Mouse (Mus musculus): ENCODE measurements around the gene Hmox2.
"Not testable (repeated sequence)": the region's sequence is repeated elsewhere in the genome, so short reads cannot be mapped to it uniquely, and the experiment has no call there.

Hmox2 gene

DNA sequence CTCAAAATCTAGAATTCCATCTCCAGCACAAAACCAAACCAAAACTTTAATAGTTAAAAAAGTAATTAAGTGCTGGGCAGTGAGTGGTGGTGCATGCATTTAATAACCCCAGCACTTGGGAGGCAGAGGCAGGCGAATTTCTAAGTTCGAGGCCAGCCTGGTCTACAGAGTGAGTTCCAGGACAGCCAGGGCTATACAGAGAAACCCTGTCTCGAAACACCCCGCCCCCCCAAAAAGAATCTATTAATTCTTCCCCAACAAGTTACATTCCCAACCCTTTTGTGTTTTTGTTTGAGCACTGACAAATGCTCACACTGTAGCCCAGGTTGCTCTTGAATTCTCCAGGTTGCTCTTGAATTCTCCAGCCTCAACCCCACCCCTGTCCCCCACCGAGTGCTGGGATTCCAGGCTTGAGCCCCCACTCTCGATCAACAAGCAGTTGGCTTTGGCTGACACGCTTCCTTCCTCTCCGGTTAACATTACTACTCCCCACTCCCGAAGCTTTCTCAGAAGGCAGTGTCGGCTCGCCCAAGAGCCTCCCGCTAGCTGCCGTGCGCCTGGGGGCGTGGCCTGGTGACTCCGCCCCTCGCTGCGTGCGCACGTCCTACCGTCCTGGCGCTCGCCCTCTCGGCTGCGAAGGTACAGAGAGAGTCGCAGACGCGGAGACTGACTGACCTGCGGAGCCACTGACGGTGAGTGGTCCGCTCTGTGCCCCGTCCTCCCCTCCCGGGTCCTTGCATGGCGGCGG lies at the start of gene Hmox2:
TSS of gene Hmox2 (plus strand) at position 582 of the 748 bp plus-strand sequence.
- peak; percentile 95 for DNase-seq (ENCODE audit: low read depth)

DNA sequence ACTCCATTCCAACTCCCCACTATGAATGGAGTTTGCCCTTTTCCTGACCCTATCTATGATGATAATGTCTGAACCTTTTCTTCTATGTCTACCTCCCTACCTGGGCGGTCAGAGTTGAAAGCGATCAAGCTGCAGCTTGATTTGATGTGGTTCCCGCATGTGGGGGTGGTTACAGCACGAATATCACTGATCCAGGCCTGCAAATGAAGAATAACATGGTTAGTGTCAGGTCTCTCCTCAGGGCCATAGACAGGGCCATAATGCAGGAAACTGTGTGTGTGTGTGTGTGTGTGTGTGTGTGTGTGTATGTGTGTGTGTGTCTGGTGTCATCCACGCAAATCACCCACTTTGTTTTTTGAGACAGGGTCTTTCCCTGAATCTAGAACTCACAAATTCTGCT lies 49.3 kb upstream of the Hmox2 start:
- no peak for DNase-seq (ENCODE audit: low read depth)

DNA sequence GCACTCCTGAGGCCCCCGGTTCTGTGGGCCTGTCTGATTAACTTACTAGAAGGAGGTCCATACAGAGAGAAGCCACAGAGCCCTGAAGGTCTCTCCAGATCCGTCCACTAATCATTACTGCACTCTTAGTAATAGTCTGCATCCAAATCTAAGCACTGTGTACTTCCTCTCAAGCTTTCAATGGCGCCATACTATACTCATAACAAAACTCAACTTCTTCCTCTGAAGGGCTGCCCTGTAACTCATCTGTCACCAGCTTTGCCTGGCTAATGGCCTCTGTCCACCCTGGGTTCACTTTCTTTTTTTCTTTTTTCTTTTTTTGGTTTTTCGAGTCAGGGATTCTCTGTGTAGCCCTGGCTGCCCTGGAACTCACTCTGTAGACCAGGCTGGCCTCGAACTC lies 48.1 kb upstream of the Hmox2 start:
- DNase-seq (ENCODE audit: low read depth), result no peak

- peak; percentile 91 for DNase-seq (ENCODE audit: low read depth)
Observed at GRCm38 (mm10) chr16:4679121-4680018, 46.8 kb upstream of the Hmox2 start, which contains the start of gene Coro7. Coro7 (minus strand) TSS chr16:4679777.

DNA sequence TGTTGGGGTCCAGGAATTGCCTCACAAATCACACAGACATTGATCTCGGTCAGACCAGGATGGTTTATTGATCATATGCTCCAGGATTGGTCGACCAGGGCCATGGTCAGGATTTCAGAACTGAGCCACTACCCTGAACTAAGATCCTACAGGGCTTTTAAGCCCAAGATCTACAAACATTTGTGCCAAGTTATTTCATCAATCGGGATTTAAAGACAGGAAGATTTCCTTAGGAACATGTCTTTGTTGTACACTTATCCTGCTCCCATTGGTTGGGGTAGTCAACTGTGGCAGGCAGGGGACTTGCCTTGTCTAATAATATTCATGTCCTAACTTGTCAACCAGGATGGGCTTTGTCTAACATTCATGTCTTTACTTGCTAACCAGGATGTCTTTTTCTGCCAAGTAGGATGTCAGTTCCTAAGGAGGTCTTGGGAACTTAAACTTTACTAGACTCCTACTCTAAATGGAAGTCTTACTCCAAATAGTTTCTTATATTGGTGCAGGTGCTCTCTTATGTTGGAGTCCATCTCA lies 45.2 kb upstream of the Hmox2 start:
- not testable (repeated sequence) for DNase-seq (ENCODE audit: low read depth)

DNA sequence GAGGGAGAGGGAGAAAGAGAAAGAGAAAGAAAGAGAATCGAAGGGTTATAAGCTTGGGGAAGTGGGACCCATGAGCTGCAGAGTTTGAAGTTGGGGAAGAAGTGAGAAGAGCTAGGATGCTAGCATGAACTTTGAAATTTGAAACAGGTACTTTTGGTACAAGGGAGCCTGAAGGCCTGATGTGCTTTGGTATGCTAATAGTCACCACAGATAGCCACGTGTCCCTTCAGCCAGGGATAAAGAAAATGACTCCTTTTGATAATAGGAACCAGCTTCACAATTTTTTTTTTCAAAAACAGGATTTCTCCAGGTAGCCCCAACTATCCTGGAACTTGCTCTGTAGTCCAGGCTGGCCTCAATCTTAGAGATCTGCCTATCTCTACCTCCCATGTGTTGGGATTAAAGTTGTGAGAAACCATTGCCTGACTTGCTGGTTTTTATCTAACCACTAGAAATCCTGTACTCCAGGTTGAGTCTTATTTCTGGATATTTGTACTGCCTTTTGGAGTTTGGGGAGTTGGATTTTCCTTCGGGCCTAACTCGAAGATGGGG lies 43.5 kb upstream of the Hmox2 start:
- no peak for DNase-seq (ENCODE audit: low read depth)

DNA sequence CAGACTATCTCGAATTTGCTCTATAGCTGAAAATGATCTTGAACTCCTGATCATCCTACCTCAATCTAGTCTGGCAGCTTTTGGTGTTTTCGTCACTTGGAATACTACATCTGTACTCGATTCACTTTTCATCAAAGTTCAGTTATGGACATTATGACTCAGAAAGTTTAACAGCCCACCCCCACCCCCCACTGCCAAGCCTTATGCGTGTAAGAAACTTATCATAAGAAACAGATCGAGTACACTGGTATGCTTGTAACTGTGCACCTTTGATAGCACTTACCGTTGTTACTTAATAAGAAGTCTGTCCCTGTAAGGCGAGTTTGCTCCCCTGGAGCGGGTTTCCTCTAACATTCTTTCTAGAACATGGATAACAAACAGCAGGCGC lies 43.0 kb upstream of the Hmox2 start:
- peak; percentile 79 for DNase-seq (ENCODE audit: low read depth)

- peak; percentile 98 for DNase-seq (ENCODE audit: low read depth)
Observed at GRCm38 (mm10) chr16:4683581-4684456, 42.3 kb upstream of the Hmox2 start.

- DNase-seq (ENCODE audit: low read depth), result no peak
Observed at GRCm38 (mm10) chr16:4684457-4684791, 41.7 kb upstream of the Hmox2 start.

DNA sequence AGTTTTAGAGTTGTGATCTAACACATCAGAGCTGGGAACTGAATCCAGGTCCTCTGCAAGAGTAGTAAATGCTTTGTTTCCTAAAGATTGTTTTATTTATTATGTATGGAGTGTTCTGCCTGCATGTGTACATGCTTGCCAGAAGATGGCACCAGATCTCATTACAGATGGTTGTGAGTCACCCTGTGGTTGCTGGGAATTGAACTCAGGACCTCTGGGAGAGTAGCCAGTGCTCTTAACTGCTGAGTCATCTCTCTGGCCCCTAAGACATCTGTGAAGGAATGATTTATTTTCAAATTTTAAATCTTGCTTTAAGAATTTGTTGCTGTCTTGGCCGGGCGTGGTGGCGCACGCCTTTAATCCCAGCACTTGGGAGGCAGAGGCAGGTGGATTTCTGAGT lies 36.8 kb upstream of the Hmox2 start:
- peak; percentile 59 for DNase-seq (ENCODE audit: low read depth)

- DNase-seq (ENCODE audit: low read depth), result no peak
Observed at GRCm38 (mm10) chr16:4701211-4701610, 24.9 kb upstream of the Hmox2 start.

- DNase-seq (ENCODE audit: low read depth), result no peak
Observed at GRCm38 (mm10) chr16:4702646-4703045, 23.5 kb upstream of the Hmox2 start.

DNA sequence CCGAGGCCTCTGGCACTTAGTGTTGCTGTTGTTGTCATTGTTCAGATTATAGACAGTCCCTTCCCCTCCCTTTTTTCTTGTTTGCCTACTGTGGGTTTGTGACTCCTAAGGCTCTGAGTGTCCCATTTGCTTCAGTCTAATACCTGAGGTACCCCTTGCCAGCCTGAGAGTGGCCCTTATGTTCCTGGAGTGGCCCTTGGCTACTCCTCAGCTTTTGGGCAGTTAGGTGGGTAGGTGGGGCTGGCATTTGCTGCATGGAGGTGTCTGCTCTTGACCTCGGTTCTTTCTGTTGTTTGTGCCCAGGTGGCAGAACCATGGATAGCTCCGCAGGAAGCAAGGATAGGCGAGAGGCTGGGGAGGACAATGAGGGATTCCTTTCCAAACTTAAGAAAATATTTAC lies 20.6 kb upstream of the Hmox2 start:
- DNase-seq (ENCODE audit: low read depth), result no peak

DNA sequence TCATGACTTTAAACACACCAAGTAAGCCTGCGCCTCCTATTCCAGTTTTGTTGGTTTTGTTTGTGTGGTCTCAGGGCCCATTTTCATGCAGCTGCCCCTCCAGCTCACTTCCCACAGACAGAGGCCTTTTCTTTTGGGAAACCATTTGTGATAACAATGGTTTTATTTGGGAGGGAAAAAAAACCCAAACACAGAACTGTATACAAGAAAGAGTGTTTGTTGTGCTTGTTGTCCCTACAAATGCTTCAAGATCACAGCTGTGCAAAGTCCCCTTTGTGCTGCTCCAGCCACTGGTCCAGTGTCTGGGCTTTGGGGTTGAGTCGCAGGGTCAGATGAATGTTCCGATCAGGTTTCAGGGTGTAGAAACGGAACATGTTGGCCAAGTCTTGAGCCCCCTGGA lies 15.0 kb upstream of the Hmox2 start:
- no peak for DNase-seq (ENCODE audit: low read depth)

- no peak for DNase-seq (ENCODE audit: low read depth)
Observed at GRCm38 (mm10) chr16:4713861-4714710, 12.1 kb upstream of the Hmox2 start.

GRCm38 (mm10) chr16:4717866-4718265 lies 8.3 kb upstream of the Hmox2 start:
- no peak for DNase-seq (ENCODE audit: low read depth)

DNA sequence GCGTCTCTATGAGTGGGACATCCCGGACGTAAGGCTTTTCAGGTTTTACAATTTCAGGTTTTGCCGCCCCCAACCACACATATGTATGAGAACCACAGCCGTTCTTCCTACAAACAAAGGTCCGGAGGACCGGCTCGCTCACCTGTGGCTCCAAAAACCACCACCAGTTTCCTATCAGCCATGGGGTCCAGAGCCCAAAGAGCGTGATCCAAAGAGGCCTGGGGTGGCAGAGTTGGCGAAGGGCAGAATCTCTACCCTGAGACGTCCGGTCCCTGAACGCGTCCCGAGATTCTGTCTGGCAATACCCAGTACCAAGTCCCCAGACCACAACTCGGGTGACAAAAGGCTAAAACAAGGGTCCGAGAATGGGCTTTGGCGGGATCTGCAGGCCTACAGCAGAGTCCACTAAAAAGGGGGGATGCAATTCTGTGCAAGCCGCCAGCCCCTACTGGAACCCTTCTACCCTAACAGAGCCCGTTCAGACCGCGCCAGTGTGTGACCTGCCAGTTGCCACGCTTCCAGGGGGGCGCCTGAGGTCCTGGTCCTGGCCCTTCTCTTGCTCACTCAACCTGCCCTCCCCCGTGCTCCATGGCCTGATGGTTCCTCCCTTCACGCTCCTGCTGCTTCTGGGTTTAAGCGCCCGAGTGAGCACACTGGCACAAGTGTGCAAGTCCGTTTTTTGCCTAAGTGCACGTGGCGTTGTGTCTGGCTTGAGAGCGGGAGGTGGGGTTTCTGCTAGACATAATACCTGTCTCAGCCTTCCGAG lies 7.2 kb upstream of the Hmox2 start, which contains the start of gene Nmral1:
TSS of gene Nmral1 (minus strand) at position 604 of the 766 bp plus-strand sequence.
- peak; percentile 83 for DNase-seq (ENCODE audit: low read depth)

- peak; percentile 46 for DNase-seq (ENCODE audit: low read depth)
Observed at GRCm38 (mm10) chr16:4722128-4722914, 3.8 kb upstream of the Hmox2 start.

GRCm38 (mm10) chr16:4722915-4723209 lies 3.3 kb upstream of the Hmox2 start:
- no peak for DNase-seq (ENCODE audit: low read depth)

Measured in NIH3T3 (cell line).